46 mouse cellular contexts compared by ENCODE assay signal in the genomic region with DNA sequence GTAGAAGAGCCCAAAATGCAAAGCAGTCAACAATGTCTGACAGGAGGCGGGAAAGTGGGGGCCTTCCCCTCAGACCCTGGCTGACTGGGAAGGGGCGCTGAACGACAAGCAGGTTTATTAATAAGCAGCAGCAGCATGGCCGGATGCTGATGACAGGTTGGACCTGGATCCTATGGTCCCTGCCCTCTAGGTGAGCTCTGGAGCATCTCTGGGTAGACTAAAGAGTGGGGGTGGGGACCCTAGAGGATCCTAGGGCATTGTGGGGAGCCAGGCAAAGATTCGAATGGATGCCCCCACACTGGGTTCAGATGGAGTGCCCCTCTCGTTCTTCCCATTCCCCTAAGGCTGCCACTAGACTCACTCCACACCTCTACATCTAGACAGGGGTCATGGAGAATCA. TPM values are rescaled to one million over a fixed set of nuclear protein-coding genes. Genes with fewer than 3 reads are reported as not detected.
"Had no signal": no experiment of that assay in that cellular context is flagged by ENCODE, and none has a peak within 500 bp of the region (broad histone marks: within the 10 kb centered on the region; RNA-seq: fewer than 3 reads in every experiment).

No protein-coding gene starts in this region.

- H3K36me3 ChIP-seq: heart, embryonic 12.5 days; heart, embryonic 13.5 days; heart, embryonic 15.5 days; hindbrain, embryonic 10.5 days; hindbrain, embryonic 12.5 days; hindbrain, embryonic 13.5 days; hindbrain, embryonic 15.5 days; intestine, embryonic 15.5 days; kidney, embryonic 15.5 days had no signal

- H3K27me3 ChIP-seq: heart, embryonic 15.5 days; hindbrain, embryonic 12.5 days; hindbrain, embryonic 15.5 days; intestine, embryonic 15.5 days; kidney, embryonic 15.5 days had no signal

- H3K4me3 ChIP-seq: heart, adult 2 months; heart, embryonic 12.5 days; heart, embryonic 13.5 days; heart, embryonic 15.5 days; hindbrain, embryonic 10.5 days; hindbrain, embryonic 12.5 days; hindbrain, embryonic 13.5 days; hindbrain, embryonic 15.5 days; intestine, embryonic 15.5 days; kidney, embryonic 15.5 days; layer of hippocampus, adult 2 months had no signal

- H3K4me2 ChIP-seq: heart, embryonic 11.5 days; heart, embryonic 12.5 days; heart, embryonic 13.5 days; heart, embryonic 15.5 days; hindbrain, embryonic 12.5 days; hindbrain, embryonic 13.5 days; hindbrain, embryonic 14.5 days; hindbrain, embryonic 15.5 days; intestine, embryonic 15.5 days; kidney, embryonic 15.5 days had no signal

- ATAC-seq: hindbrain, embryonic 16.5 days; inflammation-experienced regulatory T-cells, adult 6 months; intestine, embryonic 15.5 days; intestine, embryonic 16.5 days; intestine, postnatal 0 days had no signal

- H3K9ac ChIP-seq: heart, embryonic 12.5 days; heart, embryonic 13.5 days; heart, embryonic 15.5 days; hindbrain, embryonic 12.5 days; hindbrain, embryonic 13.5 days; hindbrain, embryonic 14.5 days; hindbrain, embryonic 15.5 days; intestine, embryonic 15.5 days; kidney, embryonic 15.5 days had no signal

- DNase-seq: heart, adult 2 months; heart, postnatal 10 days; heart, postnatal 14 days; heart, postnatal 36 days; heart, postnatal 4 days; kidney, adult 11 months; kidney, adult 18-20 months; kidney, adult 2 months; kidney, adult 8-10 months; kidney, adult 9 months; kidney, postnatal 10 days; kidney, postnatal 14 days; kidney, postnatal 25 days; kidney, postnatal 36 days; kidney, postnatal 4 days; layer of hippocampus, adult 9-11 months; layer of hippocampus, postnatal 36 days had no signal

- H3K27ac ChIP-seq: heart, adult 2 months; heart, embryonic 13.5 days; heart, embryonic 15.5 days; hindbrain, embryonic 10.5 days; hindbrain, embryonic 12.5 days; hindbrain, embryonic 13.5 days; hindbrain, embryonic 14.5 days; hindbrain, embryonic 15.5 days; hindbrain, postnatal 0 days; intestine, embryonic 15.5 days; kidney, embryonic 15.5 days; kidney, postnatal 0 days; layer of hippocampus, adult 2 months had no signal

- H3K9me3 ChIP-seq: heart, embryonic 12.5 days; heart, embryonic 13.5 days; heart, embryonic 15.5 days; hindbrain, embryonic 10.5 days; hindbrain, embryonic 12.5 days; hindbrain, embryonic 13.5 days; hindbrain, embryonic 15.5 days; intestine, embryonic 15.5 days; kidney, embryonic 15.5 days had no signal

RNA-seq across cellular contexts. Expression of gene Kcnip2, which starts 23.5 kb away (rescaled TPM):
- total RNA-seq: hematopoietic stem cell, adult 5-6 weeks had no signal

RNA-seq across cellular contexts. Expression of gene Fgf8, which starts 49.7 kb away (rescaled TPM):
- total RNA-seq: heart, adult 2 months; heart, postnatal 10 days; heart, postnatal 14 days; heart, postnatal 25 days; heart, postnatal 36 days; hematopoietic stem cell, adult 5-6 weeks; layer of hippocampus, adult 18-20 months; layer of hippocampus, adult 2 months; layer of hippocampus, adult 8-10 months; layer of hippocampus, postnatal 10 days; layer of hippocampus, postnatal 14 days; layer of hippocampus, postnatal 25 days; layer of hippocampus, postnatal 36 days; left cerebral cortex, adult 18-20 months had no signal
- polyA plus RNA-seq: heart, adult 2 months; heart, embryonic 12.5 days; heart, postnatal 0 days; inflammation-experienced regulatory T-cells, adult 6 months; intestine, embryonic 14.5 days; intestine, embryonic 15.5 days; intestine, postnatal 0 days; kidney, adult 2 months; large intestine, adult 2 months had no signal
